Mouse (Mus musculus) G1E (cell line): ENCODE results near the gene Mmp21. TPM values are rescaled to one million over a fixed set of nuclear protein-coding genes. Genes with fewer than 3 reads are reported as not detected.

Experiments used
- ATAC-seq: 2 replicates; pipeline ENCODE4 v1.8.0; 2016; ENCODE audit warnings: mild to moderate bottlenecking; ENCODE audit not compliant: insufficient number of reproducible peaks, poor library complexity, low FRiP score, severe bottlenecking; ENCODE audit errors: extremely low read depth
- DNase-seq: peaks from one replicate; pipeline ENCODE4 v3.0.0; 2012; ENCODE audit warnings: low spot score
- H3K27me3 ChIP-seq: 2 replicates; pipeline ENCODE4 v1.6.1; 2012; ENCODE audit warnings: mild to moderate bottlenecking, low read length, inconsistent platforms; ENCODE audit not compliant: insufficient read depth
- H3K36me3 ChIP-seq: replicated peaks from 2 replicates; pipeline ENCODE3; 2012; ENCODE audit warnings: mild to moderate bottlenecking, inconsistent platforms
- H3K4me1 ChIP-seq: 2 replicates; pipeline ENCODE4 v1.6.1; 2012; ENCODE audit warnings: low read depth, low read length, inconsistent platforms, mixed read lengths; ENCODE audit not compliant: insufficient read depth
- H3K4me3 ChIP-seq: 2 replicates; pipeline ENCODE4 v1.5.1; 2012; ENCODE audit warnings: low read depth, mild to moderate bottlenecking, inconsistent platforms, low read length, moderate library complexity, mixed read lengths
- H3K9me3 ChIP-seq: replicated peaks from 2 replicates; pipeline ENCODE4 v1.6.1; 2012; ENCODE audit warnings: inconsistent platforms
- CTCF ChIP-seq: IDR thresholded peaks from 2 replicates; pipeline ENCODE4 v1.5.1; 2012; ENCODE audit warnings: low read depth, low read length, inconsistent platforms, mixed read lengths
- GATA1 ChIP-seq: IDR thresholded peaks from 2 replicates; pipeline ENCODE4 v1.6.1; 2012; ENCODE audit warnings: borderline replicate concordance, low read length, inconsistent platforms, mixed read lengths
- GATA2 ChIP-seq: IDR thresholded peaks from 2 replicates; pipeline ENCODE4 v1.6.1; 2012; ENCODE audit warnings: low read depth, low read length, inconsistent platforms, borderline replicate concordance
- POLR2AphosphoS5 ChIP-seq: IDR thresholded peaks from 2 replicates; pipeline ENCODE4 v1.6.1; 2012; ENCODE audit warnings: low read depth, low read length, inconsistent platforms; ENCODE audit not compliant: insufficient replicate concordance
- TAL1 ChIP-seq: conservative IDR thresholded peaks from 2 replicates; pipeline ENCODE4 v1.6.1; 2012; ENCODE audit warnings: low read depth, low read length, inconsistent platforms, mixed read lengths
- polyA plus RNA-seq: library from polyadenylated mRNA; stranded (reverse); fragments of >175 nt; gene quantifications from 2 replicates; pipeline ENCODE4 v1.2.3, GENCODE M21; 2012
- total RNA-seq, 2 experiments: library from RNA; stranded (forward) in 1 of 2; stranded (reverse) in 1 of 2; fragments of 200-1000 nt in 1 of 2; fragments of >200 nt in 1 of 2; fragmentation: Nextera tagmentation in 1 of 2; gene quantifications; 2 replicates each; pipeline ENCODE4 v1.2.3; 2014 to 2017

Gene Mmp21
- total and polyA plus RNA-seq, 3 experiments = not detected

- Histone ChIP-seq H3K27me3 (no peaks in the 10 kb centered on the region), H3K9me3 (no peaks in the 10 kb centered on the region), H3K36me3 (peaks cover 99% of the 10 kb centered on the region), H3K4me3 (no peak overlapping the region), H3K4me1 (no peaks in the 10 kb centered on the region)
- ATAC-seq (no peak), DNase-seq (no peak)
- no peak for TF ChIP-seq CTCF
- no peak for TF ChIP-seq GATA2
- TF ChIP-seq GATA1 = no peak
- TF ChIP-seq TAL1 = no peak
- no peak for TF ChIP-seq POLR2AphosphoS5
Measured at GRCm38 (mm10) chr7:133718580-133718979, 38.7 kb upstream of the Mmp21 start.

- Histone ChIP-seq H3K9me3 (no peaks in the 10 kb centered on the region), H3K36me3 (peaks cover 93% of the 10 kb centered on the region), H3K27me3 (no peaks in the 10 kb centered on the region), H3K4me1 (peaks cover 3% of the 10 kb centered on the region; the same call in 1 of the 2 replicates), H3K4me3 (no peak overlapping the region)
- no peak for TF ChIP-seq GATA1
- ATAC-seq (no peak), DNase-seq (no peak)
Measured at GRCm38 (mm10) chr7:133715387-133715786, 35.5 kb upstream of the Mmp21 start.

GRCm38 (mm10) chr7:133707301-133707700 is 27.4 kb upstream of the Mmp21 start:
- Histone ChIP-seq H3K27me3 (no peaks in the 10 kb centered on the region), H3K36me3 (peaks cover 40% of the 10 kb centered on the region), H3K4me1 (peaks cover 46% of the 10 kb centered on the region), H3K9me3 (peaks cover 4% of the 10 kb centered on the region), H3K4me3 (no peak overlapping the region)
- no peak for ATAC-seq
- peak; percentile 18 for DNase-seq
- TF ChIP-seq GATA2 = no peak
- no peak for TF ChIP-seq CTCF
- no peak for TF ChIP-seq GATA1
- no peak for TF ChIP-seq POLR2AphosphoS5
- TF ChIP-seq TAL1 = no peak

GRCm38 (mm10) chr7:133703906-133704305 is 24.0 kb upstream of the Mmp21 start:
- Histone ChIP-seq H3K4me1 (peaks cover 63% of the 10 kb centered on the region), H3K9me3 (peaks cover 4% of the 10 kb centered on the region), H3K27me3 (no peaks in the 10 kb centered on the region), H3K36me3 (peaks cover 52% of the 10 kb centered on the region), H3K4me3 (no peak overlapping the region; the same call in 1 of the 2 replicates)
- ATAC-seq (no peak), DNase-seq (no peak)
- no peak for TF ChIP-seq CTCF
- no peak for TF ChIP-seq GATA2
- TF ChIP-seq GATA1 = no peak
- no peak for TF ChIP-seq TAL1
- no peak for TF ChIP-seq POLR2AphosphoS5

GRCm38 (mm10) chr7:133702333-133702732 is 22.5 kb upstream of the Mmp21 start:
- Histone ChIP-seq H3K4me3 (peak overlapping the region; percentile 61), H3K9me3 (no peaks in the 10 kb centered on the region), H3K4me1 (peaks cover 71% of the 10 kb centered on the region), H3K27me3 (no peaks in the 10 kb centered on the region), H3K36me3 (peaks cover 58% of the 10 kb centered on the region)
- TF ChIP-seq CTCF = no peak
- no peak for TF ChIP-seq GATA1
- TF ChIP-seq TAL1 = peak; percentile 85
- DNase-seq = peak; percentile 65
- peak; percentile 71 for ATAC-seq

- Histone ChIP-seq H3K36me3 (peaks cover 67% of the 10 kb centered on the region), H3K27me3 (no peaks in the 10 kb centered on the region), H3K9me3 (no peaks in the 10 kb centered on the region), H3K4me1 (peaks cover 79% of the 10 kb centered on the region), H3K4me3 (peak overlapping the region; percentile 46; the same call in 1 of the 2 replicates)
- ATAC-seq (no peak), DNase-seq (no peak)
- TF ChIP-seq POLR2AphosphoS5 (no peak), CTCF (no peak)
Measured at GRCm38 (mm10) chr7:133701366-133701765, 21.5 kb upstream of the Mmp21 start.

- no peaks in the 10 kb centered on the region for H3K27me3 ChIP-seq
- TF ChIP-seq GATA2 (no peak), TAL1 (no peak), GATA1 (no peak), CTCF (no peak), POLR2AphosphoS5 (no peak)
- peaks cover 86% of the 10 kb centered on the region for H3K4me1 ChIP-seq
- no peak overlapping the region; the same call in 1 of the 2 replicates for H3K4me3 ChIP-seq
- H3K36me3 ChIP-seq = peaks cover 64% of the 10 kb centered on the region
- H3K9me3 ChIP-seq = no peaks in the 10 kb centered on the region
- no peak for ATAC-seq
- DNase-seq = no peak
Measured at GRCm38 (mm10) chr7:133699885-133700284, 20.0 kb upstream of the Mmp21 start.
